Mouse (Mus musculus): ENCODE data around the gene Klf1. TPM values are rescaled to one million over a fixed set of nuclear protein-coding genes. Genes with fewer than 3 reads are reported as not detected.

The Klf1 gene
- 0.34 TPM for polyA plus RNA-seq (2014; fragmentation: Illumina TruSeq; extraction: RNeasy Lipid Tissue Mini Kit (QIAGEN cat#74804); ENCODE audit: low read depth, low replicate concordance)

GRCm38 (mm10) chr8:84901752-84902151 lies at the start of gene Klf1:
Gene Klf1 (plus strand): TSS chr8:84901928.

GRCm38 (mm10) chr8:84856864-84857441 lies 44.8 kb upstream of the Klf1 start, which contains the start of gene Farsa:
Gene Farsa (plus strand): TSS chr8:84856989.

GRCm38 (mm10) chr8:84871376-84872308 lies 30.1 kb upstream of the Klf1 start, which contains the start of gene Syce2:
Gene Syce2 (plus strand): TSS chr8:84872111.

DNA sequence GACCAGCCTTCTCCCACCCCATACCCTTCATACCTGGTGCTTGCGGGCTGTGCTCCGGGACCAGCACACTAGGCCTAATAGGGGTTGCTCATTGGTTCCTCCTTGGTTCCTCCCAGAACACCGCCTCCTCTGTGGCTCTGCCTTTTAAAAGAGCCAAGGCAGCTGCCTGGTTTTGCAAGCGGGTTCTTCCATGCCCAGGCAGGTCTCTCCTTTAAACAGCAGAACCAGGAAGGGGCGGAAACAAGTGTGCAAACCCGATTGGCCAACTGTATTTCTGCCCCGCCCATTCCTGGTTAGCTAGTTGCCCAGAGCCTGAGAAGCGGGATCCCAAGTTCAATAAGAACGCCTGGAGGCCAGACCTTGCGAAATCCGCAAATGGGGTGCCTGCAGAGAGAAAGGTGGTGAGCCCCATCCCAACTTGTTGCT lies 8.0 kb upstream of the Klf1 start, which contains the start of gene Gcdh:
Gcdh (minus strand) TSS at position 213 of the 426 bp plus-strand sequence.

GRCm38 (mm10) chr8:84908421-84909161 lies 6.9 kb downstream of the Klf1 start, which contains the start of gene Dnase2a:
Gene Dnase2a (plus strand): TSS chr8:84908560.

GRCm38 (mm10) chr8:84936962-84937546 lies 35.3 kb downstream of the Klf1 start, which contains the start of gene Mast1:
Gene Mast1 (minus strand): TSS chr8:84937359.

DNA sequence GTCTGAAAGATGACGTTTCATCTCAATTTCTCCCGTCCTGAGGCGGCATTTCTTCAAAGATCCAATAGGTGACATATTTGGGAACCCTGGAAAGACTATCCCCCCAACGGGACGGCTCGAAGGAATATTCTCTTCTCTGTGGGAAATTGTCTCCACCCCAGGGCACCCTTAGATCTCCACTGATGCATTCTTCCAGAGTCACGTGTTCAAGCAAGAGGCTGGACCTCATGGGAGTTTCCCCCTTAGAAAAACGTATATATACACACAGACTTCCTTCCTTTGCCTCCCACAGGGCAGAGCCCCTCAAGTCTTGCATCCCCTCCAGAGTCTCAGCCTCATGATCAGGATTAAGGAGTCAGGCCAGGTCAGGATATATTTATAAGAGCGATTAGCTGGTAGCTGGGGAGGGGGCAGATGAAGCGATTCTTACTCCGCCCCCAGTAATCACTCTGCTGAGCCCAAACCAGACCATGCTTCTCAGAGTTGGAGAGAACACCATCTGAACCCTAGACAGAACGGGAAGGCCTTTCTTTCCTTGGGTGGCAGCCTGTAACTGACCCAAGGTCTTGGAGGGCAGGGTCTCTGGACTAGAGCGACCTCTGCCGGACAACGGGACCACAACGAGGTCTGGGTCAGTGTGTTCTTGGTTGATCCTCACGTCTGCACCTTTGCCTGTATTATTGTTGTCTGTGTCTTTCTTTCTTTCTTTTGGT lies 45.0 kb downstream of the Klf1 start, which contains the start of gene Rtbdn:
Rtbdn (plus strand) TSS at position 464 of the 713 bp plus-strand sequence.

Other genes with a start within 250 kb of the Klf1 start
- gene Ier2, start 239.1 kb upstream of the Klf1 start, polyA plus RNA-seq (2014; fragmentation: Illumina TruSeq; extraction: RNeasy Lipid Tissue Mini Kit (QIAGEN cat#74804); ENCODE audit: low read depth, low replicate concordance), result 38.2 TPM
- gene Trmt1, start 215.6 kb upstream of the Klf1 start, polyA plus RNA-seq (2014; fragmentation: Illumina TruSeq; extraction: RNeasy Lipid Tissue Mini Kit (QIAGEN cat#74804); ENCODE audit: low read depth, low replicate concordance), result 67.1 TPM
- gene Nacc1, start 214.1 kb upstream of the Klf1 start, polyA plus RNA-seq (2014; fragmentation: Illumina TruSeq; extraction: RNeasy Lipid Tissue Mini Kit (QIAGEN cat#74804); ENCODE audit: low read depth, low replicate concordance), result 48.3 TPM
- 6.4 TPM for gene Lyl1, start 200.5 kb upstream of the Klf1 start, polyA plus RNA-seq (2014; fragmentation: Illumina TruSeq; extraction: RNeasy Lipid Tissue Mini Kit (QIAGEN cat#74804); ENCODE audit: low read depth, low replicate concordance)
- 1.8 TPM for gene G430095P16Rik, start 178.9 kb upstream of the Klf1 start, polyA plus RNA-seq (2014; fragmentation: Illumina TruSeq; extraction: RNeasy Lipid Tissue Mini Kit (QIAGEN cat#74804); ENCODE audit: low read depth, low replicate concordance)
- 69.9 TPM for gene Nfix, start 101.6 kb upstream of the Klf1 start, polyA plus RNA-seq (2014; fragmentation: Illumina TruSeq; extraction: RNeasy Lipid Tissue Mini Kit (QIAGEN cat#74804); ENCODE audit: low read depth, low replicate concordance)
- gene Dand5, start 79.1 kb upstream of the Klf1 start, polyA plus RNA-seq (2014; fragmentation: Illumina TruSeq; extraction: RNeasy Lipid Tissue Mini Kit (QIAGEN cat#74804); ENCODE audit: low read depth, low replicate concordance), result 6.5 TPM
- 13.5 TPM for gene Gadd45gip1, start 70.4 kb upstream of the Klf1 start, polyA plus RNA-seq (2014; fragmentation: Illumina TruSeq; extraction: RNeasy Lipid Tissue Mini Kit (QIAGEN cat#74804); ENCODE audit: low read depth, low replicate concordance)
- 56.6 TPM for gene Rad23a, start 61.3 kb upstream of the Klf1 start, polyA plus RNA-seq (2014; fragmentation: Illumina TruSeq; extraction: RNeasy Lipid Tissue Mini Kit (QIAGEN cat#74804); ENCODE audit: low read depth, low replicate concordance)
- 1,480 TPM for gene Calr, start 55.0 kb upstream of the Klf1 start, polyA plus RNA-seq (2014; fragmentation: Illumina TruSeq; extraction: RNeasy Lipid Tissue Mini Kit (QIAGEN cat#74804); ENCODE audit: low read depth, low replicate concordance)
- 31.3 TPM for gene Farsa, start 44.9 kb upstream of the Klf1 start, polyA plus RNA-seq (2014; fragmentation: Illumina TruSeq; extraction: RNeasy Lipid Tissue Mini Kit (QIAGEN cat#74804); ENCODE audit: low read depth, low replicate concordance)
- 21.8 TPM for gene Syce2, start 29.8 kb upstream of the Klf1 start, polyA plus RNA-seq (2014; fragmentation: Illumina TruSeq; extraction: RNeasy Lipid Tissue Mini Kit (QIAGEN cat#74804); ENCODE audit: low read depth, low replicate concordance)
- 45.3 TPM for gene Gcdh, start 8.0 kb upstream of the Klf1 start, polyA plus RNA-seq (2014; fragmentation: Illumina TruSeq; extraction: RNeasy Lipid Tissue Mini Kit (QIAGEN cat#74804); ENCODE audit: low read depth, low replicate concordance)
- 46.1 TPM for gene Dnase2a, start 6.6 kb downstream of the Klf1 start, polyA plus RNA-seq (2014; fragmentation: Illumina TruSeq; extraction: RNeasy Lipid Tissue Mini Kit (QIAGEN cat#74804); ENCODE audit: low read depth, low replicate concordance)
- 0.45 TPM for gene Mast1, start 35.4 kb downstream of the Klf1 start, polyA plus RNA-seq (2014; fragmentation: Illumina TruSeq; extraction: RNeasy Lipid Tissue Mini Kit (QIAGEN cat#74804); ENCODE audit: low read depth, low replicate concordance)
- gene Rtbdn, start 45.1 kb downstream of the Klf1 start, polyA plus RNA-seq (2014; fragmentation: Illumina TruSeq; extraction: RNeasy Lipid Tissue Mini Kit (QIAGEN cat#74804); ENCODE audit: low read depth, low replicate concordance), result not detected
- gene Gm49661, start 67.5 kb downstream of the Klf1 start, polyA plus RNA-seq (2014; fragmentation: Illumina TruSeq; extraction: RNeasy Lipid Tissue Mini Kit (QIAGEN cat#74804); ENCODE audit: low read depth, low replicate concordance), result 6.1 TPM
- gene Prdx2, start 67.7 kb downstream of the Klf1 start, polyA plus RNA-seq (2014; fragmentation: Illumina TruSeq; extraction: RNeasy Lipid Tissue Mini Kit (QIAGEN cat#74804); ENCODE audit: low read depth, low replicate concordance), result 210 TPM
- gene Rnaseh2a, start 67.8 kb downstream of the Klf1 start, polyA plus RNA-seq (2014; fragmentation: Illumina TruSeq; extraction: RNeasy Lipid Tissue Mini Kit (QIAGEN cat#74804); ENCODE audit: low read depth, low replicate concordance), result 64.5 TPM
- 44.8 TPM for gene Junb, start 76.8 kb downstream of the Klf1 start, polyA plus RNA-seq (2014; fragmentation: Illumina TruSeq; extraction: RNeasy Lipid Tissue Mini Kit (QIAGEN cat#74804); ENCODE audit: low read depth, low replicate concordance)
- 30.4 TPM for gene Hook2, start 88.7 kb downstream of the Klf1 start, polyA plus RNA-seq (2014; fragmentation: Illumina TruSeq; extraction: RNeasy Lipid Tissue Mini Kit (QIAGEN cat#74804); ENCODE audit: low read depth, low replicate concordance)
- not detected for gene Best2, start 112.6 kb downstream of the Klf1 start, polyA plus RNA-seq (2014; fragmentation: Illumina TruSeq; extraction: RNeasy Lipid Tissue Mini Kit (QIAGEN cat#74804); ENCODE audit: low read depth, low replicate concordance)
- 81.0 TPM for gene Asna1, start 123.4 kb downstream of the Klf1 start, polyA plus RNA-seq (2014; fragmentation: Illumina TruSeq; extraction: RNeasy Lipid Tissue Mini Kit (QIAGEN cat#74804); ENCODE audit: low read depth, low replicate concordance)
- gene Trir, start 124.9 kb downstream of the Klf1 start, polyA plus RNA-seq (2014; fragmentation: Illumina TruSeq; extraction: RNeasy Lipid Tissue Mini Kit (QIAGEN cat#74804); ENCODE audit: low read depth, low replicate concordance), result 87.2 TPM
- gene Tnpo2, start 135.0 kb downstream of the Klf1 start, polyA plus RNA-seq (2014; fragmentation: Illumina TruSeq; extraction: RNeasy Lipid Tissue Mini Kit (QIAGEN cat#74804); ENCODE audit: low read depth, low replicate concordance), result 46.5 TPM
- 31.5 TPM for gene Fbxw9, start 158.1 kb downstream of the Klf1 start, polyA plus RNA-seq (2014; fragmentation: Illumina TruSeq; extraction: RNeasy Lipid Tissue Mini Kit (QIAGEN cat#74804); ENCODE audit: low read depth, low replicate concordance)
- not detected for gene Gm5741, start 166.1 kb downstream of the Klf1 start, polyA plus RNA-seq (2014; fragmentation: Illumina TruSeq; extraction: RNeasy Lipid Tissue Mini Kit (QIAGEN cat#74804); ENCODE audit: low read depth, low replicate concordance)
- 25.9 TPM for gene Dhps, start 169.8 kb downstream of the Klf1 start, polyA plus RNA-seq (2014; fragmentation: Illumina TruSeq; extraction: RNeasy Lipid Tissue Mini Kit (QIAGEN cat#74804); ENCODE audit: low read depth, low replicate concordance)
- 89.8 TPM for gene Wdr83os, start 178.8 kb downstream of the Klf1 start, polyA plus RNA-seq (2014; fragmentation: Illumina TruSeq; extraction: RNeasy Lipid Tissue Mini Kit (QIAGEN cat#74804); ENCODE audit: low read depth, low replicate concordance)
- 23.2 TPM for gene Wdr83, start 179.4 kb downstream of the Klf1 start, polyA plus RNA-seq (2014; fragmentation: Illumina TruSeq; extraction: RNeasy Lipid Tissue Mini Kit (QIAGEN cat#74804); ENCODE audit: low read depth, low replicate concordance)
- gene Man2b1, start 181.3 kb downstream of the Klf1 start, polyA plus RNA-seq (2014; fragmentation: Illumina TruSeq; extraction: RNeasy Lipid Tissue Mini Kit (QIAGEN cat#74804); ENCODE audit: low read depth, low replicate concordance), result 115 TPM
- gene Zfp791, start 221.2 kb downstream of the Klf1 start, polyA plus RNA-seq (2014; fragmentation: Illumina TruSeq; extraction: RNeasy Lipid Tissue Mini Kit (QIAGEN cat#74804); ENCODE audit: low read depth, low replicate concordance), result 5.5 TPM
- gene Cks1brt, start 250.0 kb downstream of the Klf1 start, polyA plus RNA-seq (2014; fragmentation: Illumina TruSeq; extraction: RNeasy Lipid Tissue Mini Kit (QIAGEN cat#74804); ENCODE audit: low read depth, low replicate concordance), result not detected

All from adipose tissue, adult 10 weeks (tissue).